Mouse (Mus musculus) thymus, adult 2 months (tissue): ENCODE measurements around the gene Sc5d. TPM values are rescaled to one million over a fixed set of nuclear protein-coding genes. Genes with fewer than 3 reads are reported as not detected.

Experiments used
- DNase-seq: peaks from one replicate; pipeline ENCODE4 v3.0.0; 2021
- H3K27ac ChIP-seq: fragments of 200-500 bp; 2 replicates; pipeline ENCODE4 v1.5.1; 2012; ENCODE audit warnings: low read length, control low read depth; ENCODE audit not compliant: control insufficient read depth, insufficient read depth
- H3K27me3 ChIP-seq: fragments of 200-500 bp; 2 replicates; pipeline ENCODE4 v1.6.1; 2012; ENCODE audit warnings: mild to moderate bottlenecking, low read length, moderate library complexity, mixed read lengths; ENCODE audit not compliant: control insufficient read depth, insufficient read depth
- H3K36me3 ChIP-seq: fragments of 200-500 bp; 2 replicates; pipeline ENCODE4 v1.6.1; 2012; ENCODE audit warnings: mild to moderate bottlenecking, low read length, moderate library complexity; ENCODE audit not compliant: control insufficient read depth, insufficient read depth
- H3K4me1 ChIP-seq: fragments of 200-500 bp; replicated peaks from 2 replicates; pipeline ENCODE4 v1.6.1; 2012; ENCODE audit warnings: low read length; ENCODE audit not compliant: control insufficient read depth, insufficient read depth
- H3K4me3 ChIP-seq: fragments of 200-500 bp; 2 replicates; pipeline ENCODE4 v1.5.1; 2012; ENCODE audit warnings: mild to moderate bottlenecking, low read length, control low read depth, moderate library complexity; ENCODE audit not compliant: control insufficient read depth, insufficient read depth
- CTCF ChIP-seq: fragments of 200-500 bp; IDR thresholded peaks from 2 replicates; pipeline ENCODE4 v1.5.1; 2012; ENCODE audit warnings: mild to moderate bottlenecking, control low read depth, low read length, moderate library complexity, borderline replicate concordance; ENCODE audit not compliant: control insufficient read depth, poor library complexity, insufficient read depth; ENCODE audit errors: extremely low read depth
- POLR2A ChIP-seq: fragments of 200-500 bp; IDR thresholded peaks from 2 replicates; pipeline ENCODE4 v1.6.1; 2012; ENCODE audit warnings: mild to moderate bottlenecking, low read length, control low read depth, moderate library complexity; ENCODE audit not compliant: control insufficient read depth, poor library complexity, insufficient read depth; ENCODE audit errors: extremely low read depth
- WGBS: fragments of 180-500 bp; shearing (Covaris S2); methylation state at CpG from one replicate; pipeline ENCODE4 v1.1.7; 2018; 5-methylcytosine and 5-hydroxymethylcytosine counted together
- polyA plus RNA-seq: library from polyadenylated mRNA; depleted of rRNA; stranded (reverse); fragments of >200 nt; gene quantifications from 2 replicates; pipeline ENCODE4 v1.2.3, GENCODE M21; 2012

Gene Sc5d
- polyA plus RNA-seq, 1 experiment: 60.6 TPM

GRCm38 (mm10) chr9:42275027-42275760, 11.1 kb upstream of the Sc5d start:
- Histone ChIP-seq H3K4me3 (no peak overlapping the region), H3K27ac (no peak overlapping the region), H3K36me3 (no peaks in the 10 kb centered on the region), H3K4me1 (no peaks in the 10 kb centered on the region), H3K27me3 (no peaks in the 10 kb centered on the region)
- 61% methylated on average over 13 of the region's 13 CpGs for WGBS
- TF ChIP-seq CTCF (no peak), POLR2A (no peak)
- no peak for DNase-seq

GRCm38 (mm10) chr9:42273682-42274296, 9.7 kb upstream of the Sc5d start:
- Histone ChIP-seq H3K36me3 (no peaks in the 10 kb centered on the region), H3K27me3 (no peaks in the 10 kb centered on the region), H3K27ac (no peak overlapping the region), H3K4me1 (no peaks in the 10 kb centered on the region), H3K4me3 (no peak overlapping the region)
- TF ChIP-seq POLR2A (no peak), CTCF (no peak)
- WGBS: 94% methylated on average over 6 of the region's 6 CpGs
- no peak for DNase-seq

DNA sequence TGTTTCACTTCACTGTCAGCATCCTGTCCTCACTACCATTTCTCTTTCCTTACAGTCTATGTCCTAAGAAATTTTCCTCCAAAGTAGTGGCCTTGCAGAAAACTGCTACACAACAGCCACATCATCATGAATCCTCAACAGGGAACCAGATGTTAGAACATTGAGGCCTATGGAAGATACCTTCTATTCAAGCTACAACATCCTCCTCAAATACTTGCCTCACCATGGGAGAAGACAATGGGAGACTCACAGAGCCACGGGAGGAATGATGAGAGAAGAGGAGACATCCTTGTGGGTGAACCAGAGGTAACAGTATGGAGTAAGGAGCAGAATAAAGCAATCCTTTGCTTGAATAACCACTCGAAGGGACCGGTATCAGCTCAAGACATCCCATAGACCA, 9.1 kb upstream of the Sc5d start:
- Histone ChIP-seq H3K36me3 (no peaks in the 10 kb centered on the region), H3K4me1 (no peaks in the 10 kb centered on the region), H3K27ac (no peak overlapping the region), H3K4me3 (no peak overlapping the region), H3K27me3 (no peaks in the 10 kb centered on the region)
- no peak for TF ChIP-seq POLR2A
- TF ChIP-seq CTCF: no peak
- DNase-seq: no peak
- WGBS: 93% methylated on average over 3 of the region's 3 CpGs

DNA sequence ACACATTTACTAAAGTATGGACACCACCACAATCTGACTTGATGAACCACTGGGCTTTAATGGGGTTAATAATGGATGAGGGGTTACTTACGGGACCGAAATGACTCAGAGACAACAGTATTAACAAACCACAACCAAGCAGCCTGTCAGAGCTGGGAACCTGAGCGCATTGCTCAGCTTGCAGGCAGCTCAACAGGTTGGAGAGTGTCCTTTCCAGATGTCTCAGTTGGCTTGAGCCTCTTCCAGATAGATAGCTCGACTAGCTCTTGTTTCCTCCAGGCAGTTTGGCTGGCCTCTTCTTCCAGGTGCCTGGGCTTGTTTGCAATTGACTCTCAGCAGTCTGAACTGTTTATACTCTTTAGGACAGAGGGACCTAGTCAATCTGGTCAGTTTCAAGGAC, 8.6 kb upstream of the Sc5d start:
- no peaks in the 10 kb centered on the region for H3K27me3 ChIP-seq
- 28% methylated on average over 4 of the region's 4 CpGs for WGBS
- H3K4me3 ChIP-seq: no peak overlapping the region
- DNase-seq: no peak
- TF ChIP-seq CTCF: no peak
- TF ChIP-seq POLR2A: no peak
- H3K4me1 ChIP-seq: no peaks in the 10 kb centered on the region
- no peak overlapping the region for H3K27ac ChIP-seq
- no peaks in the 10 kb centered on the region for H3K36me3 ChIP-seq

DNA sequence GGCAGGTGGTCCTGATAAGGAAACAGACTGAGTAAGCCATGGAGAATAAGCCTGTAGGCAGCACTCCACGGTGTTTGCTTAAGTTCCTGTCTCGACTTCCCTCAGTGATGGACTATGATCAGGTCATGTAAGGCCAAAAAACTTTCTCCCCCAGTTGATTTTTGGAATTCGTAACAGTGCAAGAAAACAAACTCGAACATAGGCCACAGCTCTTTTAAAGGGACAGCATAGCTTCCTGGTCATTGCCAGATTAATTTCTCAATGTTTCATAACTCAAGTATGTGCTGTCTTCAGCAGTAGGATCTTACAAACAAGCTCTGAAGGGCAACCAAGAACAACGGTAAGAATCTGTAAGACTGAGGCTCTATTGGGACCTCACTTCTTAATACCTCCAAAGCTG, 7.4 kb upstream of the Sc5d start:
- Histone ChIP-seq H3K27ac (no peak overlapping the region), H3K36me3 (no peaks in the 10 kb centered on the region), H3K4me1 (no peaks in the 10 kb centered on the region), H3K4me3 (no peak overlapping the region), H3K27me3 (no peaks in the 10 kb centered on the region)
- no peak for DNase-seq
- no peak for TF ChIP-seq CTCF
- 86% methylated on average over 5 of the region's 5 CpGs for WGBS

GRCm38 (mm10) chr9:42270617-42271016, 6.6 kb upstream of the Sc5d start:
- Histone ChIP-seq H3K4me3 (no peak overlapping the region), H3K27ac (no peak overlapping the region), H3K27me3 (no peaks in the 10 kb centered on the region), H3K4me1 (no peaks in the 10 kb centered on the region), H3K36me3 (no peaks in the 10 kb centered on the region)
- TF ChIP-seq CTCF (no peak), POLR2A (no peak)
- 95% methylated on average over 3 of the region's 3 CpGs for WGBS
- DNase-seq: no peak

DNA sequence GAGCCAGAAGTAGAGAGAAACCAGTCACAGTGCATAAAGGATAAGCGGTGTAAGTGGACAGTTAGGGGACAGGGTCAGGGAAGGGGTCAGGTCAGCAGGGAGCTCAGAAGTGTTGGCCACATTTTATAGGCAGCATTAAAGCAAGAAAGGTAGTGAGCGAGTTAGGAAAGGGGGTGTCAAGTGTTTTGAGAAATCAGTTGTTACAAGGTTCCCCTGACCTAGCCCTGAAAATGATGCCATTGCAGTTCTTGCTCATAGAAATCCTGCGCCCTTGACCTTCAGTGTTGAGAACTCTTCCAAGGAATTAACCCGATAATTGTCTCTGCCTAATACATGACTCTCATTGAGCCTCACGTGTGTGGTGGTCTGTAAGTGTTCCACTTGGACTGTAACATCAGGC, 6.0 kb upstream of the Sc5d start:
- H3K27me3 ChIP-seq: no peaks in the 10 kb centered on the region
- TF ChIP-seq CTCF: no peak
- no peak for TF ChIP-seq POLR2A
- 96% methylated on average over 5 of the region's 5 CpGs for WGBS
- no peak overlapping the region for H3K27ac ChIP-seq
- H3K4me3 ChIP-seq: no peak overlapping the region
- DNase-seq: no peak
- H3K36me3 ChIP-seq: no peaks in the 10 kb centered on the region
- no peaks in the 10 kb centered on the region for H3K4me1 ChIP-seq
